Mouse (Mus musculus) myocyte (in vitro differentiated cells): ENCODE data around the gene Gm525.

ENCODE experiments used
- CEBPB ChIP-seq: IDR thresholded peaks from 2 replicates; pipeline ENCODE4 v1.6.1; 2011; ENCODE audit warnings: mild to moderate bottlenecking, moderate library complexity; ENCODE audit not compliant: poor library complexity, insufficient read depth, severe bottlenecking
- E2F4 ChIP-seq: IDR thresholded peaks from one replicate; pipeline ENCODE4 v1.6.1; 2011; ENCODE audit warnings: mild to moderate bottlenecking, control low read depth, moderate library complexity; ENCODE audit not compliant: insufficient read depth
- MAX ChIP-seq: IDR thresholded peaks from one replicate; pipeline ENCODE4 v1.6.1; 2011; ENCODE audit warnings: low read depth, mild to moderate bottlenecking, control low read depth
- MYOG ChIP-seq, 3 experiments: IDR thresholded peaks; one replicate each; pipeline ENCODE4 v1.6.1; 2011; ENCODE audit warnings: control low read depth in 2 of 3, low read depth in 2 of 3, mild to moderate bottlenecking in 2 of 3; ENCODE audit not compliant: insufficient read length in 2 of 3, control insufficient read depth in 1 of 3, insufficient read depth in 1 of 3
- POLR2A ChIP-seq: IDR thresholded peaks from one replicate; pipeline ENCODE4 v1.6.1; 2011; ENCODE audit warnings: low read depth, mild to moderate bottlenecking, control low read depth, moderate library complexity; ENCODE audit not compliant: insufficient read length
- REST ChIP-seq: IDR thresholded peaks from one replicate; pipeline ENCODE4 v1.6.1; 2011; ENCODE audit warnings: mild to moderate bottlenecking, control low read depth, moderate library complexity; ENCODE audit not compliant: insufficient read depth, insufficient read length
- TCF12 ChIP-seq: IDR thresholded peaks from one replicate; pipeline ENCODE4 v1.6.1; 2011; ENCODE audit warnings: mild to moderate bottlenecking, control low read depth; ENCODE audit not compliant: poor library complexity, insufficient read depth, severe bottlenecking
- USF1 ChIP-seq: IDR thresholded peaks from one replicate; pipeline ENCODE4 v1.6.1; 2011; ENCODE audit warnings: low read depth, mild to moderate bottlenecking, control low read depth, moderate library complexity

DNA sequence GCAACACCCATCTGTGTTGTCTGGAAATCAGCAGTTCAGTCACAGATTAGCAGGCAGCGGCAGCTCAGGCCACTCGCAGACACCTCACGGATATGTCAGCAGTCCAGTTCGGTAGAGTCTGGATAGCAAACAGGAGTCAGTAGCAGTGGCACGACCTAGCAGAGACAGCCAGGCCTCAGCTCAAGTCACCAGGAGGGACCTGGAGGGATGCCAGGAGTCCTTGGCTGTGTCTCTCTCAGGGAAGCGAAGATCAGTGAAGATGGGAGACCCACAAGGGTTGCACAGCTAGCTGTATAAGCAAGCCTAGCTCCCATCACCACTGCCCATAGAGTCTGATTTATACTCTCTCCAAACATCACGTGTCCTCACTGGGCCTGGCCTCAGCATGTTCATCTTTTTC, 58.8 kb downstream of the Gm525 start:
- TF ChIP-seq POLR2A (no peak), TCF12 (no peak), E2F4 (no peak), REST (no peak), MYOG (IDR thresholded peaks at IDR 0.05; ENCODE audit: control insufficient read depth in 1 of 3, insufficient read depth in 1 of 3, insufficient read length in 2 of 3, low read depth in 2 of 3) (no peak), USF1 (no peak), CEBPB (no peak), MAX (no peak)
